Mouse (Mus musculus) limb, embryonic 11.5 days (tissue): Measurements from ENCODE around the gene Nos1ap. TPM values are rescaled to one million over a fixed set of nuclear protein-coding genes. Genes with fewer than 3 reads are reported as not detected.

ENCODE experiments used
- ATAC-seq: fragments of 200-750 bp; cut with Nextera tagmentation; 2 replicates; pipeline ENCODE4 v1.8.0; 2017; ENCODE audit warnings: low read depth; ENCODE audit not compliant: insufficient number of reproducible peaks, low FRiP score, low TSS enrichment
- DNase-seq: peaks from one replicate; pipeline ENCODE4 v3.0.0-alpha.2; 2015; ENCODE audit warnings: low spot score
- H3K27ac ChIP-seq: fragments of 300-500 bp; sonication (generic); replicated peaks from 2 replicates; pipeline ENCODE4 v1.5.1; 2014; ENCODE audit warnings: low read depth, mild to moderate bottlenecking, low read length
- H3K27me3 ChIP-seq: fragments of 300-500 bp; sonication (generic); 2 replicates; pipeline ENCODE4 v1.6.1; 2014; ENCODE audit warnings: mild to moderate bottlenecking, low read length, mixed read lengths; ENCODE audit not compliant: control insufficient read depth, insufficient read depth
- H3K36me3 ChIP-seq: fragments of 300-500 bp; sonication (generic); 2 replicates; pipeline ENCODE4 v1.6.1; 2014; ENCODE audit warnings: mild to moderate bottlenecking, low read length, moderate library complexity, mixed read lengths; ENCODE audit not compliant: control insufficient read depth, insufficient read depth
- H3K4me1 ChIP-seq: fragments of 300-500 bp; sonication (generic); 2 replicates; pipeline ENCODE4 v1.6.1; 2014; ENCODE audit warnings: low read length, mixed read lengths; ENCODE audit not compliant: control insufficient read depth, insufficient read depth
- H3K4me2 ChIP-seq: fragments of 300-500 bp; sonication (generic); 2 replicates; pipeline ENCODE4 v1.6.1; 2014; ENCODE audit warnings: low read depth, mild to moderate bottlenecking, moderate library complexity; ENCODE audit not compliant: severe bottlenecking
- H3K4me3 ChIP-seq: fragments of 300-500 bp; sonication (generic); 2 replicates; pipeline ENCODE4 v1.5.1; 2014; ENCODE audit warnings: low read depth, low read length
- H3K9ac ChIP-seq: fragments of 300-500 bp; sonication (generic); 2 replicates; pipeline ENCODE4 v1.6.1; 2014; ENCODE audit warnings: mild to moderate bottlenecking, low read length
- H3K9me3 ChIP-seq: fragments of 300-500 bp; sonication (generic); 2 replicates; pipeline ENCODE4 v1.6.1; 2016; ENCODE audit warnings: low read length; ENCODE audit not compliant: control insufficient read depth
- WGBS: fragments of 180-500 bp; shearing (Covaris S2); extraction: QIAGEN DNeasy Blood & Tissue Kit; methylation state at CpG from one replicate; pipeline ENCODE4 v1.1.7; 2014; 5-methylcytosine and 5-hydroxymethylcytosine counted together
- polyA plus RNA-seq: library from polyadenylated mRNA; unstranded; fragments of >200 nt; fragmentation: Nextera tagmentation; extraction: Ambion mirVana; gene quantifications from 2 replicates; pipeline ENCODE4 v1.2.1, GENCODE M21; 2014

The Nos1ap gene
- polyA plus RNA-seq, 1 experiment from 2014 or later, result 5.6 TPM

DNA sequence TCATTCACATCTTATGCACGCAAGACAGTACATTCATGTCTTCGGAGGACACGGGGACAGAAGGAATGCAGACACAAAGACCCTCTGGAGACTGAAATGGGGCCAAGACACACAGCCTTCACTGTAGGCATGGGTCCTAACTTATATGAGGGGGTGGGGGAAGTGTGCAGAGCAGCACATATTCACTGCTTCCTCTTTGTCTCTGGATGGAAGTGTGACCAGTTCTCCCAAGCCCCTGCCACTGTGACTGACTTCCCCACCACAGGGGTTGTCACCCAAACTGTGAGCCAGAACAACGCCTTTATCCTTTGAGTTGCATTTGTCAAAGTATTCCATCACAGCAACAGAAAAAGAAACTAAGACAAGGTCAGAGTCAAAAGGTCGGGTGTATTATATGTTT is 7.3 kb downstream of the Nos1ap start:
- H3K36me3 ChIP-seq, result no peaks in the 10 kb centered on the region; the same call in 1 of the 2 replicates
- no peaks in the 10 kb centered on the region for H3K9me3 ChIP-seq
- DNase-seq (no peak), ATAC-seq (no peak)
- H3K9ac ChIP-seq, result no peak overlapping the region
- H3K4me3 ChIP-seq, result no peak overlapping the region
- no peak overlapping the region for H3K4me2 ChIP-seq
- H3K4me1 ChIP-seq, result 0 out of 2 replicates have a peak, but pooled peaks cover 3% of the 10 kb centered on the region
- H3K27ac ChIP-seq, result no peak overlapping the region
- H3K27me3 ChIP-seq, result no peaks in the 10 kb centered on the region
- WGBS, result 85% methylated on average over 5 of the region's 5 CpGs

DNA sequence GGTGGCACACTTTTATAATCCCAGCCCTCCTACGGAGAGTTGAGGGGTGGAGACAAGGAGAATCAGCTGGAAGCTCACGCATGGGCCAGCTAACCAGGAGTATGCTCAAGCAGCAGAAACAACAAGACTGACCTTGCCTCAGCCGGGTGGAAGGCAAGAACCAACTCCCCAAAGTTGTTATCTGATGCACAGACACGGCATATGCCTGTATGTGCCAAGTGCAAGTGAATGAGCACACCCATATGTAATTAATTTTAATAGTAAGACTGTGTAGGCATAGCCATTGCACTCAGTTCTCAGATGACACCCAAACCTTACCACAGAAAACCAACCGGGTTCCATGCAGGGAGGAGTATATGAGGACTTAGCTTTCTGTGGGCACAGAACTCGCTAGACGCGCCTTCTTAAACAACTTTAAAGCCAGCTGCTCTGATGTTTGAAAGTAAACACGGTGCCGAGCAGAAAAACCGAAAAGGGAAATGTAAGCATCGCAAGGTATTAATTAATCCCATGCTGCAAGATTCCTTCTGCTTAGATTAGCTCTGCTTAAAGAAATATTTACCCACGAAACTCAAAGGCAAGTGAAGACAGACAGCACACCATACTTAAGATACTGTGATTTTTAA is 9.1 kb downstream of the Nos1ap start:
- WGBS, result 65% methylated on average over 13 of the region's 13 CpGs
- ATAC-seq (no peak), DNase-seq (no peak)
- Histone ChIP-seq H3K9ac (no peak overlapping the region), H3K27ac (no peak overlapping the region), H3K4me3 (no peak overlapping the region), H3K4me2 (no peak overlapping the region), H3K27me3 (no peaks in the 10 kb centered on the region), H3K36me3 (no peaks in the 10 kb centered on the region; the same call in 1 of the 2 replicates), H3K4me1 (0 out of 2 replicates have a peak, but pooled peaks cover 11% of the 10 kb centered on the region), H3K9me3 (no peaks in the 10 kb centered on the region)

DNA sequence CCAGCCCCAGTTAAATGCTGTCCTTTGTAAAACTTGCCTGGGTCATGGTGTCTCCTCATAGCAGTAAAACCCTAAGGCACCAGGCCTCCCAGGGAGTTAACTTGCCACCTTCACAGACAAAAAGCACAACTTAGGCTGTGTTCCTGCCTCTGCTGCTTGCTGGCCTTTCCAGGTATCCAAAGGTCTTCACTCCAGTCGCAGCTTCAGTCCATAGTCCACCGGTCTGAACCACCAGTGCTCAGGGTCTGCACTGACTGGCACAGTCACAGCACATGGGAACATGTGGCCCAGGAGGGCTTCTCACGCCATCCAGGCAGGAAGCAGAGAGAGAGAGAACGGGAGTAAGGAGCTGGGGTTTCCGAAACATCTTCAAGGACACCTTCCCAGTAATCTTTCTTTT is 10.2 kb downstream of the Nos1ap start:
- DNase-seq (no peak), ATAC-seq (no peak)
- H3K27me3 ChIP-seq, result no peaks in the 10 kb centered on the region
- H3K4me3 ChIP-seq, result no peak overlapping the region
- WGBS, result 91% methylated on average over 5 of the region's 5 CpGs
- no peak overlapping the region for H3K27ac ChIP-seq
- no peaks in the 10 kb centered on the region; the same call in 1 of the 2 replicates for H3K36me3 ChIP-seq
- no peaks in the 10 kb centered on the region for H3K9me3 ChIP-seq
- no peak overlapping the region for H3K4me2 ChIP-seq
- H3K9ac ChIP-seq, result no peak overlapping the region
- H3K4me1 ChIP-seq, result 0 out of 2 replicates have a peak, but pooled peaks cover 11% of the 10 kb centered on the region

DNA sequence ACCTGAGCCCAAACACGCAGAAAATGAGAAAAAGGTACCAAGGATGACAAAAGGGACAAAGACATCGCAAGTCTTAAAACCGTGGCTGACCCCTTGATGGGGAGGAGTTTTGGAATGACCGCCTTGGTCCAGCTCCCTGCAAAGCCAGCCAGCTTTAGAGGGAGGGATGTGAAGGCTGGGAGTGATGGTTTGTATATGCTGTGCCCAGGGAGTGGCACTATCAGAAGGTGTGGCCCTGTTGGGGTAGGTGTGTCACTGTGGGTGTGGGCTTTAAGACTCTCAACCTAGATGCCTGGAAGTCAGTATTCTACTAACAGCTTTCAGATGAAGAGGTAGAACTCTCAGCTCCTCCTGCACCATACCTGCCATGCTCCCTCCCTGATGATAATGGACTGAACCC is 10.6 kb downstream of the Nos1ap start:
- no peak overlapping the region for H3K4me2 ChIP-seq
- H3K27ac ChIP-seq, result no peak overlapping the region
- DNase-seq (no peak), ATAC-seq (no peak)
- no peak overlapping the region for H3K9ac ChIP-seq
- H3K27me3 ChIP-seq, result no peaks in the 10 kb centered on the region
- H3K4me1 ChIP-seq, result 0 out of 2 replicates have a peak, but pooled peaks cover 11% of the 10 kb centered on the region
- no peaks in the 10 kb centered on the region; the same call in 1 of the 2 replicates for H3K36me3 ChIP-seq
- no peaks in the 10 kb centered on the region for H3K9me3 ChIP-seq
- H3K4me3 ChIP-seq, result no peak overlapping the region
- 95% methylated on average over 4 of the region's 4 CpGs for WGBS

DNA sequence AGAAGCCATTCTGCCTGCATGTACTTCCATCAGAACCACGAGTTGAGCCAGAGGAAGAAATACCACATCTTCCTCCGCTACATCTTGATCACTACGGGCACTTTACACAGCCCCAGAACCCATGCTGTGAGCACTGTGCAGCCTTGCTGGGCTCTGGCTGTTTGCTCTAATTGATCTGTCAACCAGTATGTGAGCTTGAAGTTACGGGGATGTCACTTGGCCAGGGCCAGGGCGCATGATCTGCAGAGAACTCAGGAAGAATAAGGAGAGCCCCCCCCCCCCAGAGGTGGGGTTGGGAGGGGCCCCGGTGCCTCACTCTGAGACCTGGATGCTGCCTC is 13.0 kb downstream of the Nos1ap start:
- no peak for ATAC-seq
- Histone ChIP-seq H3K4me3 (no peak overlapping the region), H3K4me1 (0 out of 2 replicates have a peak, but pooled peaks cover 11% of the 10 kb centered on the region), H3K27ac (no peak overlapping the region), H3K9ac (no peak overlapping the region), H3K4me2 (no peak overlapping the region), H3K9me3 (no peaks in the 10 kb centered on the region), H3K36me3 (no peaks in the 10 kb centered on the region), H3K27me3 (no peaks in the 10 kb centered on the region)
- DNase-seq, result no peak
- WGBS, result 46% methylated on average over 6 of the region's 6 CpGs

DNA sequence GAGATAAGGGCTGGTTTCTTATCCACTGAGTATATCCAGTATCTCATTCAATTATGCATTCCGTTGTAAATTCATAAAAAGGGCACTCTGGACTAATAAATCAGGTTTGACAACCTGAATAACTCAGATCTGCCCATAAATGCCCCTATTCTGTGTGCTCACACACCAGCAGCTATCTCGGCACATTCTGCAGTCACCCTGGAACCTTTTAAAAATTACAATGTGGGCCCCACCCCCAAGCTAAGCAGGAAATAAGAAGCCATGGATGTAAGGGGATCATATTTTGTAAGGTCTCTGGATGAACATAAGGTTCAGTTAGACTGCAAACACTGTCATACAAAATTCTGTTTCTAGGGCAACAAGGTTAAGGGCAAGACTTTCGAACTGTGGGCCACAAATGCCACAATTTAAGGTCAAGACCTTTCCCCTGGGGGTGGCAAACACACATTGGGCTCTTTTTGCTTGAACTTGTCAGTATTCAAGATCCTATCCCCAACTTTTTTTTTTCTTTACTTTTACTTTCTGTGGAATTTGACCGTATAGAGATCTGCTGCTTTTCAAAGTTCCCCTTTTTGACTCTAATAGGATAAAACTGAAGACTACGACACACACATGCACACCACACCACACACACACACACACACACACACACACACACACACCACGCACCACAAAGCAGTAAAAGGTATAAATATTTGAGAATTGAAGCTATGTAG is 13.5 kb downstream of the Nos1ap start:
- DNase-seq, result no peak
- Histone ChIP-seq H3K27me3 (no peaks in the 10 kb centered on the region), H3K9me3 (no peaks in the 10 kb centered on the region), H3K9ac (no peak overlapping the region), H3K36me3 (no peaks in the 10 kb centered on the region), H3K4me2 (no peak overlapping the region), H3K4me1 (0 out of 2 replicates have a peak, but pooled peaks cover 11% of the 10 kb centered on the region), H3K27ac (no peak overlapping the region), H3K4me3 (no peak overlapping the region)
- WGBS, result 63% methylated on average over 6 of the region's 6 CpGs
- ATAC-seq, result no peak

DNA sequence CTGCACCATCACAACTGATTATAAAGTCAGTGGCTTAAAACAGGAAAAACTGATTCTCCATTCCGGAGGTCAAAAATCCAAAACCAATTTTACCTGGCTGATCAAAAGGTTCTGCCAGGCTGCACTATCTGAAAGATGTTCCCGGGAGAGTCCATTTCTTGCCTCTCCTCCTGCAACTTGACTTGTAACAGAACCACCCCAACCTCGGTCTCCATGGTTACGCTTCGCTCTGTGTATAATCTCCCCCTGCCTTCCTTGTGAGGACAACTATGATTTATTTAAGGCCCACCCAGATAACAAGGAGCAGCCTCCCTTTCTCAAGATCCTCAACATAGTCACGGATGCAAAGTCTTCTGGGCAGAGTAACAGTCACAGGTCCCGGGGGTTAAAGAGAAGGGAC is 16.5 kb downstream of the Nos1ap start:
- no peak overlapping the region for H3K27ac ChIP-seq
- H3K4me3 ChIP-seq, result no peak overlapping the region
- DNase-seq (no peak), ATAC-seq (no peak)
- H3K9ac ChIP-seq, result no peak overlapping the region
- H3K4me2 ChIP-seq, result no peak overlapping the region
- H3K27me3 ChIP-seq, result no peaks in the 10 kb centered on the region
- WGBS, result 88% methylated on average over 7 of the region's 7 CpGs
- H3K9me3 ChIP-seq, result no peaks in the 10 kb centered on the region
- H3K4me1 ChIP-seq, result 0 out of 2 replicates have a peak, but pooled peaks cover 8% of the 10 kb centered on the region
- no peaks in the 10 kb centered on the region for H3K36me3 ChIP-seq

DNA sequence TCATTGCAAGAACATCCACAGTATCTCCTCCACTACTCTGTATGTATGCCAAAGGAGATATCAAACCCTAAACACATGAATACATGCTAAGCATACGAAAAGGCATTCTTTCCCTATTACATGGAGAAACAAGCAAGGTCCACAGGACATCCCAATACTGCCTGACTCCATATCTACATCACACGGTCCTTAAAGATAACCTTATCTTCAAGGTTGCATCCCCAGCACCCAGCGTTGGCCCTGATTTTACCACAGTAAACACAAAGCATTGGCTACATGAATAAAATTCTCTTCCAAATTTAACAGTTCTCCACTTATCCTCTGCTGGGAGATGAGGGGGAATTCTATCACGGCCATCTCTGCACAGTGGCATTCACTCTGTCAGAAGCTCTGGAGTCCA is 22.7 kb downstream of the Nos1ap start:
- ATAC-seq, result no peak
- H3K9ac ChIP-seq, result no peak overlapping the region
- H3K36me3 ChIP-seq, result no peaks in the 10 kb centered on the region
- no peaks in the 10 kb centered on the region for H3K27me3 ChIP-seq
- 93% methylated on average over 4 of the region's 4 CpGs for WGBS
- no peaks in the 10 kb centered on the region for H3K4me1 ChIP-seq
- H3K4me3 ChIP-seq, result no peak overlapping the region
- DNase-seq, result no peak
- no peaks in the 10 kb centered on the region for H3K9me3 ChIP-seq
- no peak overlapping the region for H3K27ac ChIP-seq
- H3K4me2 ChIP-seq, result no peak overlapping the region
